Mouse (Mus musculus): ENCODE measurements around the gene Gsdma2. TPM values are rescaled to one million over a fixed set of nuclear protein-coding genes. Genes with fewer than 3 reads are reported as not detected.

Gene Gsdma2
- total RNA-seq, 2 experiments from 2014 or later, result not detected

- intact Hi-C loops (cut with DNase I; ENCODE audit: low total_unique reads), result loop anchor here (5.0 kb wide), 1 partner anchor 91 kb away; no protein-coding TSS in a partner anchor
- DNase-seq, result peak; percentile 19
Measured at GRCm38 (mm10) chr11:98696454-98697216, 50.1 kb downstream of the Gsdma2 start.

- intact Hi-C loops (cut with DNase I; ENCODE audit: low total_unique reads), result loop anchor here (5.0 kb wide), 1 partner anchor 90 kb away; no protein-coding TSS in a partner anchor
- peak; percentile 2 for DNase-seq
Measured at GRCm38 (mm10) chr11:98697225-98697624, 50.7 kb downstream of the Gsdma2 start.

GRCm38 (mm10) chr11:98698849-98699640 lies 52.5 kb downstream of the Gsdma2 start:
- peak; percentile 3 for DNase-seq
- intact Hi-C loops (cut with DNase I; ENCODE audit: low total_unique reads), result loop anchor here (5.0 kb wide), 1 partner anchor 88 kb away; no protein-coding TSS in a partner anchor

GRCm38 (mm10) chr11:98699911-98700310 lies 53.4 kb downstream of the Gsdma2 start:
- peak; percentile 75 for DNase-seq
- intact Hi-C loops (cut with DNase I; ENCODE audit: low total_unique reads), result loop anchor here (5.0 to 10.0 kb wide), 3 partner anchors 87 to 205 kb away; partner anchors contain the start of gene Cdc6

- intact Hi-C loops (cut with DNase I; ENCODE audit: low total_unique reads), result loop anchor here (5.0 to 10.0 kb wide), 2 partner anchors 126 to 204 kb away; partner anchors contain the start of gene Cdc6
- DNase-seq, result peak; percentile 3
Measured at GRCm38 (mm10) chr11:98701213-98701670, 54.7 kb downstream of the Gsdma2 start, which contains the start of gene Csf3. Csf3 (plus strand) TSS chr11:98701263.

- intact Hi-C loops (cut with DNase I; ENCODE audit: low total_unique reads), result loop anchor here (5.0 to 10.0 kb wide), 2 partner anchors 125 to 202 kb away; partner anchors contain the start of gene Cdc6
- no peak for DNase-seq
Measured at GRCm38 (mm10) chr11:98702323-98702722, 55.8 kb downstream of the Gsdma2 start.

- intact Hi-C loops (cut with DNase I; ENCODE audit: low total_unique reads), result loop anchor here (10.0 kb wide), 1 partner anchor 200 kb away; the partner anchor contains the start of gene Cdc6
- no peak for DNase-seq
Measured at GRCm38 (mm10) chr11:98705021-98705420, 58.5 kb downstream of the Gsdma2 start.

Other genes with a start within 250 kb of the Gsdma2 start
- gene Pgap3, start 246.3 kb upstream of the Gsdma2 start, total RNA-seq (2021), result 1 to 10 TPM; 2.2 to 2.9 TPM
- 1 to 10 TPM; 3.9 to 5.3 TPM for gene Erbb2, start 234.3 kb upstream of the Gsdma2 start, total RNA-seq (2021)
- 10 to 100 TPM; 27.7 to 30.3 TPM for gene Mien1, start 207.8 kb upstream of the Gsdma2 start, total RNA-seq (2021)
- not detected for gene Grb7, start 200.4 kb upstream of the Gsdma2 start, total RNA-seq (2021)
- under 1 TPM; 0.10 to 0.18 TPM for gene Ikzf3, start 100.7 kb upstream of the Gsdma2 start, total RNA-seq (2021)
- gene Zpbp2, start 95.7 kb upstream of the Gsdma2 start, total RNA-seq (2021), result not detected
- gene Ormdl3, start 59.4 kb upstream of the Gsdma2 start, total RNA-seq (2021), result 10 to 100 TPM; 18.3 to 18.7 TPM
- gene Lrrc3c, start 48.5 kb upstream of the Gsdma2 start, total RNA-seq (2021), result not detected
- gene Gm12355, start 21.1 kb upstream of the Gsdma2 start, total RNA-seq (2021), result 1 to 10 TPM; 5.0 to 6.6 TPM
- gene Gsdma3, start 20.4 kb upstream of the Gsdma2 start, total RNA-seq (2021), result under 1 TPM; 0.16 to 0.39 TPM
- under 1 TPM in 1 of 2 experiments, not detected in 1; 0.11 TPM for gene Gsdma, start 17.6 kb downstream of the Gsdma2 start, total RNA-seq (2021)
- 10 to 100 TPM; 89.2 to 91.4 TPM for gene Psmd3, start 35.8 kb downstream of the Gsdma2 start, total RNA-seq (2021)
- not detected for gene Csf3, start 54.5 kb downstream of the Gsdma2 start, total RNA-seq (2021)
- 10 to 100 TPM; 40.3 to 42.0 TPM for gene Med24, start 82.7 kb downstream of the Gsdma2 start, total RNA-seq (2021)
- 100 to 1,000 TPM in 1 of 2 experiments, 10 to 100 TPM in 1; 91.8 to 106 TPM for gene Thra, start 93.9 kb downstream of the Gsdma2 start, total RNA-seq (2021)
- gene Nr1d1, start 128.6 kb downstream of the Gsdma2 start, total RNA-seq (2021), result 10 to 100 TPM; 27.3 to 64.6 TPM
- gene Msl1, start 148.8 kb downstream of the Gsdma2 start, total RNA-seq (2021), result 10 to 100 TPM; 49.0 to 55.3 TPM
- gene Casc3, start 158.1 kb downstream of the Gsdma2 start, total RNA-seq (2021), result 10 to 100 TPM; 20.1 to 21.5 TPM
- 1 to 10 TPM in 1 of 2 experiments, under 1 TPM in 1; 0.49 to 1.1 TPM for gene Rapgefl1, start 190.0 kb downstream of the Gsdma2 start, total RNA-seq (2021)
- 1 to 10 TPM; 4.4 to 4.6 TPM for gene Wipf2, start 216.9 kb downstream of the Gsdma2 start, total RNA-seq (2021)

All from gastrocnemius, postnatal 14 days (tissue).